Mouse (Mus musculus) forelimb bud, embryonic 11.5 days (tissue): ENCODE data around the gene Slc25a45.

ENCODE experiments used
- DNase-seq: peaks from one replicate; pipeline ENCODE4 v3.0.0-alpha.2; 2012; ENCODE audit warnings: low read depth, low spot score

The Slc25a45 gene

DNA sequence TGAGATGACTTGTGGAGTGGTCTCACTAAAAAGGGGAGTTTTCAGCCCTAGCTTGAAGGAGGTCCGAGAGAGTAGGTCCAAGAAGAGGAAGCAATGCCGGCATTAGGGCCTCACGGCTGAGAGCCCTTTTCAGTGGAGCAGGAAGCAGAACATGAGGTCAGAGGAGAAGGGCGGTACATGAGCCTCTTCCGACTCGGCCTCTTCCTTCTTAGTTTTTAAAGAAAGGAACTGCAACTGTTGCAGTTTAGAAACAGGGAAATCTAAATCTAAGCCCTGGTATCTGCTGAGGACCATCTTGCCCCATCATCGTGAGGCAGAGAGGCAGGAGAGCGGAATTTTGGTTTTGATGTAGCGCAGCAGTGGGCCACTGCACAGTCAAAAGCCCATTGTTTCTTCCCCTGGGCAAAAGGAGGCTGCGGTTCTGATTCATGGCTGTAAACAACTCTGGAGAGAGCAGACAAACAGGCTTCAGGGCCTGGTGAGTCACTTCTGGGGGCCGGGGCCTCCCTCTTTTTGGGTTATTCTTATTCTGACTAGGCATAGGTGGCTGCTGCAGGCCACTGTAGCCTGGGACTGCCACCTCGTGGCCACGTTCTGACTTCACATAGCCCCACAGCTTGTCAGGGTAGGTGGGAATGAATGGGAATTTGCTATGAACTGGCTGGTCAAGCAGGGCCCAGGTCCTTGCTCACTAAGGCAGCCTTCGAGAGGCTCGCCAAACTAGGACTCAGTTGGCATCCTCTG lies at the start of gene Slc25a45:
Gene Slc25a45, plus strand, starts transcription at position 191 of the 744 bp plus-strand sequence.
- DNase-seq: peak; percentile 61

- no peak for DNase-seq
Measured at GRCm38 (mm10) chr19:5828155-5828554, 49.5 kb upstream of the Slc25a45 start.

DNA sequence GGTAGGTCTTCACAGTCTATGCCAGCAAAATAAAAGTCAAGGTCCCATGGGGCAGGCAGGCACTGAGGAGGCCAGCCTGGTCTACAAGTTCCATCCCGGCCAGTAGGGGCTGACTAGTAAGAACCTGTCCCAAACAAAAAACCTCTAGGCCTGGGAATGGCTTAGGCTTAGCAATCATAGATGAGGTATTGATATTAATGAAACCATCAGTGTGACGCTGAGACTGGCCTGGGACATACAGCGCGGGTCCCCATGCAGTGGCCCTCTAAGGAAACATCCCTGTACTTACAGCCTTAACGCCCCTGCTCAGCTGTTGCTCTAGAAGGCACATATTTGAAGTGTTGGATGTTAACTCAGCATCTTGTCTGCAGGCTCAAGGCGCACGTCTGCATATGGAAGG lies 48.7 kb upstream of the Slc25a45 start:
- DNase-seq: no peak

- DNase-seq: no peak
Measured at GRCm38 (mm10) chr19:5829958-5830615, 47.5 kb upstream of the Slc25a45 start.

GRCm38 (mm10) chr19:5830776-5831175 lies 46.8 kb upstream of the Slc25a45 start:
- no peak for DNase-seq

DNA sequence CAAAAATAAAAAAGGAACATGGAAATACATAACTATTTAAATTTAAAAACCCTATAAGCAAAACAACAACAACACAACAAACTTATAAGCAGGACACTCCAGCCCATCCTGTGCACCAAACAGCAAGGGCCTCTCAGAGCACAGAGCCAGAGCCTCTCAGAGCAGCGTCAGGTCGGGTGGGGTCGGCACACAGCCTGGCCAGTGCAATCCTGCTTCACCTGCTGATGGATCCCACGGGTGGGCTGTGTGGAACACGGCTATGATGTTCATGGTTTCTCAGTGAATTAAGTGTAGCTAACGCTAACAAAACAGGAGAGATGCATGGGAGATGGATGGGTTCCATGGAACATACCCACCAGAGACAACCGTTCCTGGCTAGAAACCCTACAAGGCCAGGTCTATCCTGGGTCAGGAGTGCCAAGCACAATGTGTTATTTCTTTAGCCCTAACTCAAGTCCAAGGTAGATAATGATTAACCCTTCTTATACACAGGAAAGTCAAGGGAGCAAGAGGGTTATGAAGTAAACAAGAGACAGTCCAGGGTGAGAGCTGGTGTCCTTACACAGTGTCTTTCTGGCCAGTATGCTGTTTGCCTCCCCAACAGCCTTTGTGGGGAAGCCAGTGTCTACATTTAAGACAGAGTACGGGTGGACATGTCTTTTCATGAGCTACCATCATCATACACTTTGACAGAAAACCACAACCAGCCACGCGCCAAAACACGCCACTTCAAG lies 46.2 kb upstream of the Slc25a45 start:
- DNase-seq: no peak

DNA sequence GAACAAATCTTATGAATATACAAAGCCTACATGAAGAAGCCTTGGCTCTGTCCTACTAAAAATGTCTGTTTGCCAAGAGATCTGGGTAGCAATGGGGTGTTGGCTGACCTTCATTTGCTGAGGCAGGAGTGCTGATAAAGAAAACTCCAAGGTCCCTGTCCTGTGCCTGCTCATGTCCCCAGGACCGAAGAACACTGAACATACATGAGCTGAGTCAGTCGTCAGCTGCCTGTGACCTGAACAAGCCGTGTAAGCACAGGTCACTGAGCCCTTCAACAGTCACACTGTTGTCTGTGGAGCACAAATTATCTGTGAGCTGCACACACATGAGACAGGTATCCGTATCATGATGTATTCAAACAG lies 45.7 kb upstream of the Slc25a45 start:
- no peak for DNase-seq

DNA sequence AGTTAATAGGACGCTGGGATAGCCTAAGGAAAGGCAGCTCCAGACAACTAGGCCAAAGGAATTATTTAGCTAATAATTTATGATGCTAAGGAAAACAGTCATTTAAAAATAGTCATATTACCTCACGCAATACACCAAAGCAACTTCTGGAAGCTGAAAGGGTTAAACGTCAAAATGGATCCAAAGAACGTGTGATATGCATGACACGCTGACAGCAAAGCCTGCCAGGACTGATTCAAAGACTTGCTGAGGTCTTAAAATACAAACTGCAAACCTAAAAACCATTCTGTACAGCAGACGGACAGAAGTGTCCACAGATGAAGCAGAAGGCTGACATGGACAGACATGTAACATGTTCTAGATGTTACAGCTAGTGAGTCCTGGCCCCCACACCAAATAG lies 45.3 kb upstream of the Slc25a45 start:
- no peak for DNase-seq

DNA sequence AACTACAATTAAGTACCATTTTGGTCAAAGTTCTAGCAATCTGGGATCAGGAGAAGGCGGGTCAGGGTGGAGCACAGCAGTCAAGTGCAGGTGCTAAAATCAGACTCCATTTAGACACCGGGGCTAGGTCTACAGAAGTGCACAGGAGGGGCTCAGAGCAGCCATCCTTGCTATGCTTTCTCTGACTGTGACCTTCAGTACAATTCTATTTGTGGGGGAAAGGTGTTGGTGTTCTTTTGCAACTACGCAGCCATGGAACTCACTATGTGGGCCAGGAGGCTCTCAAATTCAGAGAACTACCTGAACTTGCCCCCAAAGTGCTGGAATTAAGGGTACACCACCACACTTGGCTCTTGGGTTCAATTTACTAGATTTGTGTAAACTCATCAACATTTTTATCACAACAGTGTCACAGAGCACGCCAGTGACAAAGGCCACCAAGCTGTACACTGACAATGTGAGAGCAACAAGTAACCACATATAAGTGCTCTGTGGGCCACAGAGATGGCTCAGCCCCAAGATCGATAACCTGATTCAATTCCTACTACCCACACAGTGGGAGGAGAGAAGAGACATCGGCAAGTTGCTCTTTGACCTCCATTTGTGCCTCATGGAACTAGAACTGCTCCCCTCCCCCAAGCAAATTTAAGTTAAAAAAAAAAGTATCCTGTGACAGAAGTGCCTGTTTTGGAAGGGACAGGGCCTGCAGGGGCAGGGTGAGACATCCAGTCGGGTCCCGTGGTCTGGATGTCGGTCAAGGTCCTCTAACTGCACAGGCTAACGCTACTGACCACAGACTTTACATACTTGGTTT lies 44.1 kb upstream of the Slc25a45 start:
- DNase-seq: no peak

- DNase-seq: no peak
Measured at GRCm38 (mm10) chr19:5834260-5834925, 43.2 kb upstream of the Slc25a45 start.

DNA sequence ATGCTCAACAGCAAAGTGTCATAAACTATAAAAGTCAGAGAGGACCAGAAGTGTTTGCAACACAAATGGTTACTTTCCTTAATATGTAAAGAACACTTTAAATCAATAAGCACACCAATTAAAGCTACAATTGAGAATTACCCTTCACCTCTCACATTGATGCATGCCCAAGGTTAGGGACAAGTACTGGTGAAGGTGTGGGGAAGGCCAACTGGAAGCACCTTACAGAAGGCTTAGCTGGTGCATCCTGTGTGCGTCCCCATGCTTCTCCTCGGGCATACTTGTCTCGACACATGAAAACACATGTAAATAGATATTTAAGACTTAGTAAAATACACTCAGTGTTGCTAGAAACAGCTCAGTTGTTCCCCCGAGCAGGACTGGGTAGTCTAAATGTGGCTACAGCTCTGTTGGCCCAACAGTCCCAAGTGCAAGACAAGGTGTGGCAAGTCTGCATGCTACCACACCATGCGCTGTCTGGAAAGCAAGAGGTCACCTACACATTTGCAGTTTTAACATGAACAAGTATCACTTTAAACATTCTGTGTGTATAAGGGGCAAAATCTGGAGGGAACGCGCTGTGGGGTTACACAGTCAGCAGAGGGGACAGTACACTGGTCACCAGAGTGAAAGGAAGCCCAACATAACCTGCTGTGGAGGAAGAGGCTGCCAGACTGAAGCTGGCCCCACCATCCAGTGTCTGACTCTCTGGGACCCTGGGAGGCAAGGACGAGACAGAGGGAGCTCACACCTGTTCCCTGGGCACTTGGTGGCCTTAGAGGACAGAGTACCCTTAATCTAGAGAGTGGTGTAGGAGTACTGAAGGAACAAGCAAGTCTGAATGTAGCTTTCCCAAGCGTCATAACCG lies 42.3 kb upstream of the Slc25a45 start:
- no peak for DNase-seq

GRCm38 (mm10) chr19:5835922-5836430 lies 41.6 kb upstream of the Slc25a45 start:
- DNase-seq: no peak

DNA sequence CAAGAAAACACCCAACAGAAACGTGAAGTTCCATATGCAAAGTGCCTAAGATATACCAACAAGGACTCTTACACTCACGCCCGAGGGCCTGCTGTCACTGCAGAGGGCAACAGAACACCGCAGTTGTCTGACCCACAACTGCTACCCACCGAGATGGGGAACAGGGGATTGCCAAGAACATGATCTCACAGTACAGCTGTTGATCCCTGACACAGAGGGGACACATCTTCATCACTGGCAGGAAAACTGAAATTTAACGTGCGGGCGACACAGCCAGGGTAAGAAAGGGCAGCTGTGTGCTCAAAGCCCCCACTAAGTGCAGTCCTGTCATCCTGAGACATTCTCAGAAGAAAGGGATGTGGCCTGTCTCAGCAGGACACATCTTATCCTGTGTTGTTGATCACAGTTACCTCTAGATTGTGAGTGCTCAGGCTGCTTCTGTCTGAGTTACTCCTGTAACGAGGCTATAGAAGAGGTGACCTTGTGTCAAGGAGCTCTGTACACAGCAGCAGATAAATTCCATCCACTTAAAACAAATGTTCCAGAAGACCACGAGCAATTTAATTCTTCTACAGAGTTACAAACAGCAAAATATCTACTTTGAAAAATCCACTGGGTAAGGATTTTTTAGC lies 40.6 kb upstream of the Slc25a45 start:
- no peak for DNase-seq

GRCm38 (mm10) chr19:5837606-5838005 lies 40.0 kb upstream of the Slc25a45 start:
- no peak for DNase-seq

DNA sequence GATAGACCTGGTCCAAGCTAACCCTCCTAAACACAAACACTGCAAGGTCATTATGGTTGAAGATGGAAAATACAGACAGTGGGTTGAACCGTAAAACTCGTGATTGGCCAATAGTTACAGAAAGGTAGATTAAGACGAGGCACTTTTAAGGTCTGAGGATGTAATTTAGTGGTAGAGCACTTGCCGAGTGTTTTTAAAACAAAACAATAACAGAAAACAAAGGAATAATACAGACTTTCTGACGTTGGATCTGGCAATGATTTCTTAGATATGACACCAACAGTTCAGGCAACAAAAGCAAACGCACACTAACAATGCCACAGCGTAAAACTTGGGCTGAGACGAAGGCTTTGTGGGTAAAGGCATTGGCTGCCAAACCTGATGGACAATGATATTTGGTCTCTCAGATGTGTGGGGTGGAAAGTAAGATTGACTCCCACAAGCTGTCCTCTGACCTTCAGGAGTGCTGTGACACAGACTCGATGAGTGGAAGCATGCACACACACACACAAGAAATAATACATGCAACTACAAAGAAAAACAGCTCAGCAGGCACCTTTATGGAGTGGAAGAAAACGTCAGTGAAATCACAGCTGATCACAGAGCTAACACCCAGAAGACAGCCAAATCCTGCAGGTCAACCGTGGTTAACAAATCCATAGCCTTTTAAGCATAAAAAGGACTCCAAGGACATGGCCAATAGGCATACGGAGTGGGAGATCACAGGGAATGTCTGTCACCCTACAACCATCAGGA lies 39.3 kb upstream of the Slc25a45 start:
- no peak for DNase-seq

- DNase-seq: no peak
Measured at GRCm38 (mm10) chr19:5838892-5839165, 38.8 kb upstream of the Slc25a45 start.

DNA sequence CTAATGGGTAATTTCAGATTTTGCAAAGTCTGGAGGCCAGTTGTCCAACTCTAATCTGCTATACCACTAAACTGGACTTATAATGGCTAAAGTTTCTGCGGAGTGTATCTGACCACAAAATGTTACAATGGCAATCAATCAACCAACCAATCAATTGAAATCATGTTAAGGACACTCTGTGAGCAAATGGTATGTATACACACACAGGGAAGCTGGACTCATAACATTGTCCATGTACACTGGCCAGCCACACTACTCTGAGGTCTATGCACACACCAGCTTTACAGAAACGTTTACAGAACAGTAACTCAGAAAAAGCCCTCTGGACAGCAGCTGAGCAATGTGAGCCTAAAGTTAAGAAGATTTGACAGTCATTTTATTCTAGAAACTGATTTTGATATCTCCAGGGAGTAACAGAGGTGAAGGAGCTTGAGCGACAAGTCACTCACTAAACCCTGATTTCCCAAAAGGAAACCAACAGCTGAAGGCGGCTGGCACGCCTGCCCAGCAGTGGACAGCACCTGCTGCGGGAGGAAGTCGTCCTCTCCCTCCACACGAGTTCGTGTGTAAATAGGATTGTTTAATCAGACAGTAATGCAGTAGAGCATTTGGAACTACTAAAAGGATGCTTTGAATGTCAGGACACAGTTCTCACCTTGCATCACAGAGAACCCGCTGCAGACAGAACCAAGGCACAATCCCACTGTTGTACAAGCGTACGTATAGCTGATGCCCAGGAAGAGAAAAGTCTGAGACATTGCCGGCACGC lies 38.1 kb upstream of the Slc25a45 start:
- DNase-seq: no peak
